Mouse (Mus musculus) brain, embryonic 14.5 days (tissue): ENCODE measurements at regions not wholly inside any gene's neighbourhood (a gene's known extent, or its start where the extent isn't known, plus 50 kb on each side); places are given as distances from the start of the nearest gene placed in this dataset.

Experiments
- CTCF ChIP-seq: fragments of 200-500 bp; IDR thresholded peaks from 2 replicates; pipeline ENCODE4 v1.5.1; 2012; ENCODE audit warnings: inconsistent platforms, mild to moderate bottlenecking, moderate library complexity, borderline replicate concordance; ENCODE audit not compliant: insufficient read depth, insufficient read length; ENCODE audit errors: extremely low read depth
- POLR2A ChIP-seq: fragments of 200-500 bp; IDR thresholded peaks from 2 replicates; pipeline ENCODE4 v1.6.1; 2012; ENCODE audit warnings: mild to moderate bottlenecking, inconsistent platforms, borderline replicate concordance; ENCODE audit not compliant: poor library complexity, insufficient read depth, insufficient read length, severe bottlenecking; ENCODE audit errors: extremely low read depth

GRCm38 (mm10) chr9:100307364-100307763 is 179.2 kb downstream of the Il20rb start:
- no peak for TF ChIP-seq POLR2A
- no peak for TF ChIP-seq CTCF
